Mouse (Mus musculus) midbrain, embryonic 15.5 days (tissue): ENCODE data around the gene Dcdc2c. TPM values are rescaled to one million over a fixed set of nuclear protein-coding genes. Genes with fewer than 3 reads are reported as not detected.

ENCODE experiments used
- ATAC-seq: fragments of 200-750 bp; cut with Nextera tagmentation; replicated peaks from 2 replicates; pipeline ENCODE4 v1.8.0; 2017; ENCODE audit warnings: moderate TSS enrichment
- H3K27ac ChIP-seq: fragments of 300-500 bp; sonication (generic); 2 replicates; pipeline ENCODE4 v1.5.1; 2015; ENCODE audit warnings: mild to moderate bottlenecking, inconsistent platforms
- H3K27me3 ChIP-seq: fragments of 300-500 bp; sonication (generic); replicated peaks from 2 replicates; pipeline ENCODE4 v1.6.1; 2015; ENCODE audit warnings: inconsistent platforms
- H3K36me3 ChIP-seq: fragments of 300-500 bp; sonication (generic); replicated peaks from 2 replicates; pipeline ENCODE4 v1.6.1; 2015; ENCODE audit warnings: inconsistent platforms
- H3K4me1 ChIP-seq: fragments of 300-500 bp; sonication (generic); 2 replicates; pipeline ENCODE4 v1.6.1; 2015; ENCODE audit warnings: inconsistent platforms
- H3K4me2 ChIP-seq: fragments of 300-500 bp; sonication (generic); 2 replicates; pipeline ENCODE4 v1.6.1; 2015; ENCODE audit warnings: inconsistent platforms, mild to moderate bottlenecking, moderate library complexity
- H3K4me3 ChIP-seq: fragments of 300-500 bp; sonication (generic); 2 replicates; pipeline ENCODE4 v1.5.1; 2015; ENCODE audit warnings: mild to moderate bottlenecking, inconsistent platforms
- H3K9ac ChIP-seq: fragments of 300-500 bp; sonication (generic); 2 replicates; pipeline ENCODE4 v1.6.1; 2015; ENCODE audit warnings: mild to moderate bottlenecking, inconsistent platforms
- H3K9me3 ChIP-seq: fragments of 300-500 bp; sonication (generic); 2 replicates; pipeline ENCODE4 v1.6.1; 2016; ENCODE audit warnings: inconsistent platforms
- WGBS: fragments of 180-500 bp; shearing (Covaris S2); methylation state at CpG from one replicate; pipeline ENCODE4 v1.1.7; 2015; ENCODE audit warnings: mixed read lengths; 5-methylcytosine and 5-hydroxymethylcytosine counted together
- polyA plus RNA-seq: library from polyadenylated mRNA; unstranded; fragments of >200 nt; fragmentation: Nextera tagmentation; extraction: Ambion mirVana; gene quantifications from 2 replicates; pipeline ENCODE4 v1.2.1, GENCODE M21; 2015

Gene Dcdc2c
- polyA plus RNA-seq, 1 experiment from 2014 or later: 0.31 TPM

- H3K27ac ChIP-seq: no peak overlapping the region
- H3K9me3 ChIP-seq: no peaks in the 10 kb centered on the region
- no peaks in the 10 kb centered on the region for H3K27me3 ChIP-seq
- 76% methylated on average over 6 of the region's 6 CpGs for WGBS
- ATAC-seq: no peak
- H3K4me2 ChIP-seq: no peak overlapping the region
- H3K4me1 ChIP-seq: no peaks in the 10 kb centered on the region
- no peaks in the 10 kb centered on the region for H3K36me3 ChIP-seq
- H3K4me3 ChIP-seq: no peak overlapping the region
- H3K9ac ChIP-seq: no peak overlapping the region
These were observed 23.3 kb upstream of the Dcdc2c start for GRCm38 (mm10) chr12:28575366-28576070.

- WGBS: 78% methylated on average over 2 of the region's 2 CpGs
- no peak for ATAC-seq
- H3K27me3 ChIP-seq: no peaks in the 10 kb centered on the region
- no peaks in the 10 kb centered on the region for H3K9me3 ChIP-seq
- H3K4me2 ChIP-seq: no peak overlapping the region
- H3K27ac ChIP-seq: peak overlapping the region; percentile 16; the same call in 1 of the 2 replicates
- no peaks in the 10 kb centered on the region for H3K4me1 ChIP-seq
- no peaks in the 10 kb centered on the region for H3K36me3 ChIP-seq
- no peak overlapping the region for H3K9ac ChIP-seq
- H3K4me3 ChIP-seq: no peak overlapping the region
These were observed 20.0 kb upstream of the Dcdc2c start for GRCm38 (mm10) chr12:28572241-28572640.

GRCm38 (mm10) chr12:28551775-28552174 lies 424 bp downstream of the Dcdc2c start:
- H3K27me3 ChIP-seq: no peaks in the 10 kb centered on the region
- H3K27ac ChIP-seq: no peak overlapping the region
- H3K4me1 ChIP-seq: no peaks in the 10 kb centered on the region
- H3K9me3 ChIP-seq: no peaks in the 10 kb centered on the region
- H3K9ac ChIP-seq: no peak overlapping the region
- 76% methylated on average over 18 of the region's 18 CpGs for WGBS
- no peak for ATAC-seq
- H3K36me3 ChIP-seq: no peaks in the 10 kb centered on the region
- no peak overlapping the region for H3K4me3 ChIP-seq
- H3K4me2 ChIP-seq: no peak overlapping the region

- H3K27me3 ChIP-seq: no peaks in the 10 kb centered on the region
- H3K27ac ChIP-seq: no peak overlapping the region
- H3K36me3 ChIP-seq: no peaks in the 10 kb centered on the region
- no peak overlapping the region for H3K9ac ChIP-seq
- H3K4me3 ChIP-seq: no peak overlapping the region
- ATAC-seq: no peak
- WGBS: 56% methylated on average over 4 of the region's 4 CpGs
- H3K4me2 ChIP-seq: no peak overlapping the region
- no peaks in the 10 kb centered on the region for H3K4me1 ChIP-seq
- no peaks in the 10 kb centered on the region for H3K9me3 ChIP-seq
These were observed 3.3 kb downstream of the Dcdc2c start for GRCm38 (mm10) chr12:28548887-28549286.

GRCm38 (mm10) chr12:28514264-28514775 lies 37.9 kb downstream of the Dcdc2c start:
- no peak for ATAC-seq
- H3K4me1 ChIP-seq: no peaks in the 10 kb centered on the region
- no peaks in the 10 kb centered on the region for H3K9me3 ChIP-seq
- H3K4me3 ChIP-seq: no peak overlapping the region
- H3K36me3 ChIP-seq: no peaks in the 10 kb centered on the region
- H3K27ac ChIP-seq: no peak overlapping the region
- 51% methylated on average over 1 of the region's 1 CpGs for WGBS
- H3K9ac ChIP-seq: no peak overlapping the region
- H3K27me3 ChIP-seq: no peaks in the 10 kb centered on the region
- H3K4me2 ChIP-seq: no peak overlapping the region

- H3K9ac ChIP-seq: no peak overlapping the region
- ATAC-seq: no peak
- WGBS: 56% methylated on average over 5 of the region's 5 CpGs
These were observed 42.4 kb downstream of the Dcdc2c start for GRCm38 (mm10) chr12:28509699-28510280.

GRCm38 (mm10) chr12:28494289-28494688 lies 57.9 kb downstream of the Dcdc2c start:
- Histone ChIP-seq H3K4me3 (no peak overlapping the region), H3K4me2 (no peak overlapping the region), H3K27ac (no peak overlapping the region), H3K4me1 (no peaks in the 10 kb centered on the region), H3K27me3 (no peaks in the 10 kb centered on the region), H3K9ac (no peak overlapping the region), H3K36me3 (no peaks in the 10 kb centered on the region), H3K9me3 (no peaks in the 10 kb centered on the region)
- 80% methylated on average over 5 of the region's 5 CpGs for WGBS
- no peak for ATAC-seq

More at GRCm38 (mm10) chr12:28509699-28510280, 42.4 kb downstream of the Dcdc2c start:
- no peaks in the 10 kb centered on the region for H3K4me1 ChIP-seq
- no peaks in the 10 kb centered on the region for H3K27me3 ChIP-seq
- H3K36me3 ChIP-seq: no peaks in the 10 kb centered on the region
- no peaks in the 10 kb centered on the region for H3K9me3 ChIP-seq
- H3K27ac ChIP-seq: no peak overlapping the region
- H3K4me3 ChIP-seq: no peak overlapping the region
- H3K4me2 ChIP-seq: no peak overlapping the region

- no peaks in the 10 kb centered on the region for H3K36me3 ChIP-seq
- no peaks in the 10 kb centered on the region for H3K9me3 ChIP-seq
- no peak overlapping the region for H3K27ac ChIP-seq
- 77% methylated on average over 10 of the region's 10 CpGs for whole genome bisulfite sequencing
- no peaks in the 10 kb centered on the region for H3K4me1 ChIP-seq
- H3K27me3 ChIP-seq: no peaks in the 10 kb centered on the region
- no peak for ATAC-seq
- no peak overlapping the region for H3K4me2 ChIP-seq
- no peak overlapping the region for H3K9ac ChIP-seq
- H3K4me3 ChIP-seq: no peak overlapping the region
These were observed 69.6 kb downstream of the Dcdc2c start for GRCm38 (mm10) chr12:28482483-28483160.

GRCm38 (mm10) chr12:28460951-28461431 lies 91.2 kb downstream of the Dcdc2c start:
- Histone ChIP-seq H3K36me3 (no peaks in the 10 kb centered on the region), H3K27me3 (no peaks in the 10 kb centered on the region), H3K4me3 (no peak overlapping the region), H3K9ac (no peak overlapping the region), H3K4me2 (no peak overlapping the region), H3K27ac (peak overlapping the region; percentile 57), H3K9me3 (no peaks in the 10 kb centered on the region), H3K4me1 (peaks cover 9% of the 10 kb centered on the region; the same call in 1 of the 2 replicates)
- ATAC-seq: peak; percentile 89
- WGBS: 7% methylated on average over 2 of the region's 2 CpGs

GRCm38 (mm10) chr12:28460523-28460922 lies 91.7 kb downstream of the Dcdc2c start:
- H3K9ac ChIP-seq: no peak overlapping the region
- peak overlapping the region; percentile 46 for H3K27ac ChIP-seq
- no peaks in the 10 kb centered on the region for H3K9me3 ChIP-seq
- no peaks in the 10 kb centered on the region for H3K36me3 ChIP-seq
- WGBS: 9% methylated on average over 7 of the region's 7 CpGs
- peaks cover 9% of the 10 kb centered on the region; the same call in 1 of the 2 replicates for H3K4me1 ChIP-seq
- ATAC-seq: peak; percentile 62
- H3K4me2 ChIP-seq: no peak overlapping the region
- H3K4me3 ChIP-seq: no peak overlapping the region
- no peaks in the 10 kb centered on the region for H3K27me3 ChIP-seq

- 97% methylated on average over 5 of the region's 5 CpGs for WGBS
- Histone ChIP-seq H3K4me2 (no peak overlapping the region), H3K9ac (no peak overlapping the region), H3K4me1 (peaks cover 9% of the 10 kb centered on the region; the same call in 1 of the 2 replicates), H3K4me3 (no peak overlapping the region), H3K36me3 (no peaks in the 10 kb centered on the region), H3K27ac (no peak overlapping the region), H3K27me3 (no peaks in the 10 kb centered on the region), H3K9me3 (no peaks in the 10 kb centered on the region)
- ATAC-seq: no peak
These were observed 93.4 kb downstream of the Dcdc2c start for GRCm38 (mm10) chr12:28458786-28459185.

- no peak for ATAC-seq
These were observed 115.7 kb downstream of the Dcdc2c start for GRCm38 (mm10) chr12:28436536-28436935.

More at GRCm38 (mm10) chr12:28436536-28436935, 115.7 kb downstream of the Dcdc2c start:
- Histone ChIP-seq H3K27ac (no peak overlapping the region), H3K4me2 (no peak overlapping the region), H3K9me3 (no peaks in the 10 kb centered on the region), H3K9ac (no peak overlapping the region), H3K27me3 (no peaks in the 10 kb centered on the region), H3K4me1 (peaks cover 8% of the 10 kb centered on the region; the same call in 1 of the 2 replicates), H3K36me3 (no peaks in the 10 kb centered on the region), H3K4me3 (no peak overlapping the region)
- 73% methylated on average over 5 of the region's 5 CpGs for WGBS
